ENCODE assay signal across 25 mouse cellular contexts in genomic region chr13:90212390-90212789, GRCm38 (mm10).
"Had no signal": no experiment of that assay in that cellular context is flagged by ENCODE, and none has a peak within 500 bp of the region (broad histone marks: within the 10 kb centered on the region; RNA-seq: fewer than 3 reads in every experiment).

No protein-coding gene starts in this region.

- H3K4me1 ChIP-seq: embryonic facial prominence, embryonic 10.5 days; embryonic facial prominence, embryonic 12.5 days; embryonic facial prominence, embryonic 13.5 days; embryonic facial prominence, embryonic 15.5 days; forebrain, embryonic 10.5 days; forebrain, embryonic 12.5 days; forebrain, embryonic 13.5 days; forebrain, embryonic 15.5 days; heart, embryonic 10.5 days had no signal

- H3K9me3 ChIP-seq: embryonic facial prominence, embryonic 10.5 days; embryonic facial prominence, embryonic 12.5 days; embryonic facial prominence, embryonic 13.5 days; embryonic facial prominence, embryonic 15.5 days; forebrain, embryonic 10.5 days; forebrain, embryonic 12.5 days; forebrain, embryonic 13.5 days; forebrain, embryonic 15.5 days; heart, embryonic 10.5 days had no signal

- DNase-seq: cerebellum, adult 9-11 months; cerebellum, postnatal 10 days; cerebellum, postnatal 14 days; cerebellum, postnatal 25 days; cerebellum, postnatal 36 days; embryo, embryonic 11 days; forebrain, postnatal 0 days; gastrocnemius, adult 2 months; gastrocnemius, postnatal 10 days; gastrocnemius, postnatal 14 days; gastrocnemius, postnatal 25 days; gastrocnemius, postnatal 36 days; heart, adult 11 months; heart, adult 18-20 months; heart, adult 2 months had no signal

- H3K4me3 ChIP-seq: embryonic facial prominence, embryonic 10.5 days; embryonic facial prominence, embryonic 12.5 days; embryonic facial prominence, embryonic 13.5 days; embryonic facial prominence, embryonic 15.5 days; erythroblast, embryonic 14.5 days; forebrain, embryonic 10.5 days; forebrain, embryonic 12.5 days; forebrain, embryonic 13.5 days; forebrain, embryonic 15.5 days; gastrocnemius, adult 2 months; heart, adult 2 months; heart, embryonic 10.5 days had no signal

- H3K27ac ChIP-seq: embryonic facial prominence, embryonic 10.5 days; embryonic facial prominence, embryonic 12.5 days; embryonic facial prominence, embryonic 13.5 days; embryonic facial prominence, embryonic 15.5 days; forebrain, embryonic 10.5 days; forebrain, embryonic 12.5 days; forebrain, embryonic 13.5 days; forebrain, embryonic 15.5 days; gastrocnemius, adult 2 months; heart, adult 2 months; heart, embryonic 10.5 days had no signal

- H3K9ac ChIP-seq: embryonic facial prominence, embryonic 12.5 days; embryonic facial prominence, embryonic 13.5 days; embryonic facial prominence, embryonic 15.5 days; forebrain, embryonic 12.5 days; forebrain, embryonic 13.5 days; forebrain, embryonic 15.5 days; forebrain, postnatal 0 days had no signal

- H3K27me3 ChIP-seq: embryonic facial prominence, embryonic 12.5 days; embryonic facial prominence, embryonic 13.5 days; embryonic facial prominence, embryonic 15.5 days; forebrain, embryonic 12.5 days; forebrain, embryonic 13.5 days; forebrain, embryonic 15.5 days had no signal

- H3K36me3 ChIP-seq: embryonic facial prominence, embryonic 10.5 days; embryonic facial prominence, embryonic 12.5 days; embryonic facial prominence, embryonic 13.5 days; embryonic facial prominence, embryonic 15.5 days; forebrain, embryonic 10.5 days; forebrain, embryonic 12.5 days; forebrain, embryonic 15.5 days; heart, embryonic 10.5 days had no signal
